Mouse (Mus musculus) spleen, embryonic (tissue): Measurements from ENCODE around the gene Tymp.

Experiments
- CTCF ChIA-PET: fragments of 350-600 bp; sonication (Branson Sonifier 250); formaldehyde crosslinking; loops from one replicate; lab custom pipeline; 2022; lab: Charles Lee

Gene Tymp

DNA sequence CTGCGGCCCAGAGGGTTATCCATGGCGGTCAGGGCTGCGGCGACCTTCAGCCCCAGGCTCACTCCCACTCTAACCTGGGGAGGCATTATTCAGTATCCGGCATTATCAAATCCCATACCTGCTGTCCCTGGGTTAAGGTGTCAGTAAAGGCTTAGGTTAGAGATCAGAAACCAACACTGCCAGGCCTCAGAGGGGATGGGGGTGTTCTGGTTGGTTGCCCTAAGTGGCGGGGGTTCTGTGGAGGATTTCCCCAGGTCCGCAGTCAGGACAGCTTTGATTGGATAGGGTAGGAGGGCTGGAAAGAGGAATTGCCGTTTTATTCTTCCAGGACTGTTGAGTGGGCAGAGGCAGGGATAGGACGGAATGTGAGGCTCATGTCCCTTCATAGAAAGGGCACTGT, 2.5 kb downstream of the Tymp start:
- CTCF ChIA-PET: interaction anchor here (1.1 kb wide), 1 partner anchor 58 kb away, joined by 3 read pairs; no protein-coding TSS in a partner anchor

DNA sequence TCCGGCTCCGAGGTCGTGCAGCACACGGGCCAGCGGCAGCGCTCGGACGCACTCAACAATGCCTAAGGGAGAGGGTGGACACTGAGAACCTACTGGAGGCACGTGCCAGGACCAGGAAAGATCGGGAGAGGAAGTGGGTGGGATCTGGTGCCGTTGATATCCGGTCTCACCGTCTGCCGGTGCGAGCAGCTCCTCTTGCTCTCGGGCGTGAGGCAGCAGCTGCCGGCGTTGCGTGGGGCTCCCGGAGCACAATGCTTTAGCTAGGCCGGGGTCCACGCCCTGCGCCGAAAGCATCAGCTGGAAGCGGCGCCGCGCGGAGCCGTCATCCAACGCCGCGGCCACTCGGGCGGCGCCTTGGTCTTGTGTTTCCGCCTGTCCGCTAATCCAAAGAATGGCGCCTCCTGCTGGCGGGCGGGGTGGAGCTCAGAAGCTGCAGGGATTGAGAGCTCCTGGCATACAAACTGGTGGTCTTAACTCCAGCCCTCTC, 3.0 kb downstream of the Tymp start, which contains the start of gene Sco2:
Sco2 (minus strand) TSS at position 85 of the 487 bp plus-strand sequence.
- CTCF ChIA-PET: interaction anchor here (0.6 to 1.1 kb wide), 2 partner anchors 16 to 58 kb away, joined by 3 to 5 read pairs; no protein-coding TSS in a partner anchor

DNA sequence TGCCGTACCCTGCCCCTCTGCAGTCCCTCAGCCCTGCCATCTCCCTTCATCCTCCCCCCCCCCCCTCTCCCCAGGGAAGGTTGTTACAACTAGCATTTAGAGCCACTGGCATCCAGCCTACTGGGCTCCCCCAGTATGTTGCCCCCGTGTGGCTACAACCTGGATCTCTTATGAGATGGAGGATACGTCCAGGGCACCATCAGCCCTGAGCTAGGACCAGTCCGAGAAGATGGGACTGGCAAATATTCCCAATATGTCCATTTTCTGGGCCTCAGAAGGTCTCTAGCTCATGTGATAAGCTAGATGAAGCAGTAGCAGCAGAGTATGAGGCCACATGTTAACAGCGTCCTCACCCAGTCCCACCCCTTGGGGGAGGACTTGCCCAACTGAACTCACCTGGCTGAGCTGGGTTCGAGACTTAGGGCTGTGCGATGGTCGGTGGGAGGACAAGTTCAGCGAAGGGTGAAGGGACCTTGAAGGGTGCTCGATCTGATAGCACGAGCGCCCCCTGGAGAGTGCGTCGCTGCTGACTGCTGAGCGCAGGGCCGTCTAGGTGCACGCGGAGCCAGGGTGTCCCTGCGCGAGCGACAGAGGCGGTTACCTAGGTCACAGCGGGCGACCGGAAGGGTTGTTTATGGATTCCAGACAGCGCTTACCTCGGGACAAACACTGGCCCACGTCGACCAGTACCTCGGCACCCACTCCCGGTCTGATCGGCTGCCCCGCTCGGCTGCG, 3.6 kb downstream of the Tymp start:
- CTCF ChIA-PET: interaction anchor here (0.5 to 1.1 kb wide), 4 partner anchors 15 to 181 kb away, joined by 3 to 13 read pairs (median 4); no protein-coding TSS in a partner anchor

DNA sequence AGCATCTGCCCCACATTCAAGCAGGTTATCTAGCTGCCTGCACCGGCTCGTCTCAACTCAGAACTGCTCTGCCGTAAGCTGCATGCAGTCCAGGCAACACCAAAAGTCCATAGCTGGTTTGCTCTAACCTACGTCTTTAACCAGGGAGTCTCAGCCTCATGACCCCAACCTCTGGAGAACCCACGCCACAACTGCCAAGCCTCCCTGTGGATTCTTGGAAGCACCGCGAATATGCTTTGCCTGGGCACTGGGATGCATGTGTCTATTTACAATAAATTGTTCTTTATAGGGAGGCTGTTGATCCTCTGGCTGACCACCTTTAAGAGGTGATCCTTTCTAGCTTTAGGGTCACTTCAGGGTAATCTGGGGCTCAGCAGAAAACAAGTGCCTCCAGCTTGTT, 4.3 kb downstream of the Tymp start:
- CTCF ChIA-PET: interaction anchor here (0.5 kb wide), 1 partner anchor 104 kb away, joined by 4 read pairs; no protein-coding TSS in a partner anchor

DNA sequence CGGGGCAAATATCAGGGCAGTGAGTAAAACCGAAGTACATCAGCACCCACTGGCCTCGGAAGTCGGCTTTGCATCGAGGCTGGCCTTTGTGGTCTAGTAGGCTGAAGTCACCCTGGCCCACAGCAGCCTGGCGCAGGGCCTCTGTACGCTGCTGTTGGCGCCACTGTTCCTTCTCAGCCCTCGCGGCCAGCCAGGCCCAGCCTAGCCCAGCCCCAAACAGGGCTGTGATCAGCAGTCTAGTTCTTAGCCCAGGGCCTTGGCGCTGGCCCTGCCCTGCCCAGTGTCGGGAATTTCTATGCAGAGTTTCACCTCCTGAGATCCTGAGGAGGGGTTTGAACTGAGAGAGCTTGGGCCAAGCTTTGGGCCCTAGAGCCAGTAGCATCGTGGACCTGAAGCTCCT, 4.8 kb downstream of the Tymp start:
- CTCF ChIA-PET: interaction anchor here (0.6 kb wide), 1 partner anchor 212 kb away, joined by 4 read pairs; no protein-coding TSS in a partner anchor

DNA sequence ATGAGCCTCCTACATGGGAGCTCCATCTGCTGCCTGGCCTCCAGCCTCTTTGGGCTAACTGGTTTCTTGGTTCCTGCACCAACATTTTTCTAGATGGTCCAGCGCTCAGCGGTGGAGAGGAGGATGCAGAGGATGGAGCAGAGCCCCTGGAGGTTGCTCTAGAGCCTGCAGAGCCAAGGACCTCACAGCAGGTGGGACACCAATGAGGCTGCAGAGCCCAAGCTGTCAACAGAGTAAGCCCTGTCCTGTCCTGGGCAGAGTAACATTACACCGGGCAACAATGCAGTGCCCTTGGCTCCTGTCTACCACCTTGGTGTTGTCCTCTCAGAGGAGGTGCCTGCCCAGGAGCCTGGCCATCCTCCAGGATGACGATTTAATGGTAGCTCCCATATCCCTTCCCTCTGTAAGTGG, 11.7 kb downstream of the Tymp start:
- CTCF ChIA-PET: no interaction called here

DNA sequence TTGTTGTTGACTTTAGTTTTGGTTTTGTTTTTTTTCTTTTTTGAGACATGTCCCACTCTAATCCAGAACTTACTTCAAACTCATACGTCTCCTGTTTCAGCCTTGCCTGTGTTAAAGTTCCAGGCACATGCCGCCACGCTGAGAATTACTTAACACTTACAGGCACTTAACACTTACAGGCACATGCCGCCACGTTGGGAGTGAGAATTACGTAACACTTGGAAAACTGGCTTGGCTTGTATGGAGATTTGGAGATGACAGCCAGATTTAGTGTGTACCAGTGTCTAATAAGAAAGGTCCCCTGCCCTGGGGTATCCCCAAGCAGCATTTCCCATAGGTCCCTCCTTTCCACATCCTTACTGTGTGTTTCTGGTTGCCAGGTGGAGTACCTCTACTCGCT, 13.8 kb downstream of the Tymp start:
- CTCF ChIA-PET: no interaction called here

DNA sequence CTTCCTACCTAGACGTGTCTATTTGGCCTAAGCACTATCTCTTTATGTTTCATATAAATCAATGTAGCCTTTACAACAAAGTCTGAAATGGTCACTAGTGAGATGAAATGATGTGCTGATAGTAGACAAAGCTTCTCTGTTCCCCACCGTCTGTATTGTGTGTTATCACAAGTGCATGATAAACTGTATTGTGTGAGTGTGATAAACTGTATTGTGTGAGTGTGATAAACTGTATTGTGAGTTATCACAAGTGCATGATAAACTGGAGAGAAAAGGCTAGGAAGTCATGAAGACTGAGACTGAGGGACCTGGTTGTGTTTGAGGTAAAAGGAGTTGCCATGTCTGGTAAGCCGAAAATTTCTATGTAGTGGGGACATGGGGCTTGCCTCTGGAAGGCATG, 18.1 kb downstream of the Tymp start:
- CTCF ChIA-PET: interaction anchor here (0.7 kb wide), 1 partner anchor 367 kb away, joined by 3 read pairs; no protein-coding TSS in a partner anchor

DNA sequence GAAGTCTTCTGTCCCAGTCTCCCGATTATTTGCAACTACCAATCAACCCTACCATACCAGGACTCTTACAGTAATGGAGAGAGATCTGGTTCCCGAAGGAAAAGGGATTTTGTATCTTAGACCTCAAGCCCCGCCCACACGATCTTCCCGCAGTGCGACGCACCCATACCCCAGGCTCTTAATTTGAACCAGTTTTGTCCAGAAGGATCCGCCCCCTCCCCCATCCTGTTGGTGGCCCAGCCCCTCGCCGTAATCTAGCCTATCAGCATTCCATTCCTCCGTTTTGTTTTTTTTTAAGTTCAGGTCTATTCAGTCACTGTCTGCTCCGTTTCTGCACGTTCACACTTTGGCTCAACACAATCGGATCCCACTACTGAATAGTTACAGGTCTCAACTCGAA, 20.5 kb downstream of the Tymp start:
- CTCF ChIA-PET: no interaction called here

DNA sequence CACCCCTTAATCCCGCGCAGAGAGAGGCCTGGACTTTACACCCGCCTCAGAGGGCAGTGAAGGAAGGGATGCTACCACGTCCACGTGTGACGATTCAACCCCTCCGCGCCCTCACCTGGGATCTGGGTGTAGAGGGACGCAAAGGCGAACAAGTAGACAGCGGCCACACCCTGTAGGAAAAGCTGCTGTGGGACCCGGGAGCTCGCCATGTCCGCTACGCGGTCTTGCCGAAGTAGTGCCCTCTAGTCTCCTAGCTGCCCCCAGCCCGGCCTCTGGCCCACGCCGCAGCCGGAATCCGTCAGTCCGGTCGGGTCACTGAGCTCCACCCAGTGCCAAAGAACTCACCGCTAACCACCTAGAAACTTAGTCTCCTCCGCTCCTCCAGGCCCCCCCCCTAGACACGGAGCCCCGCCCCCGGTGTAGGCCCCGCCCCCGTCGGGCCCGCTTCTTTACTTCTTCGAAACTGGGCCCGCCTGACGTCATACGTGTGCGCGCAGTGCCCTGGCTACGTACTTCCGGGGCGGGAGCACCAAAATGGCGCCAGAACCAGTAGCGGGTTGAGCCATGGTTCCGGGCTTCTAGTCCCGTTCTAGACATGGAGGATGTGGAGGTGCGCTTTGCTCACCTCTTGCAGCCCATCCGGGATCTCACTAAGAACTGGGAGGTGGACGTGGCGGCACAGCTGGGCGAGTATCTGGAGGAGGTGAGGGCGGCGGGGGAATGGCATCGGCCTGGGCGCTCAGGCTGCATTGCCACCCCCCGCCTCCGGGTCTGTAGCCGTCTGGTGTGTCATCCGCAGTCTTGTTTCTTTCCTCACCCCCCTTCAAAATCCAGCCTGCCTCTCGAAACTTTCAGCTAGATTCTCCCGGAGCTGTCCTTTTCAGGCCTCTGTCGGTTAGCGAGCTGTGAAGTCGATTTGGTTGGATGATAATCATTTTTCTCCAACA, 21.3 kb downstream of the Tymp start, which contains the start of the genes Lmf2 and Ncaph2:
Lmf2 (minus strand) TSS at position 419 of the 947 bp plus-strand sequence.
Ncaph2 (plus strand) TSS at position 479 of the 947 bp plus-strand sequence.
- CTCF ChIA-PET: interaction anchor here (1.0 kb wide), 1 partner anchor 225 kb away, joined by 4 read pairs; no protein-coding TSS in a partner anchor

DNA sequence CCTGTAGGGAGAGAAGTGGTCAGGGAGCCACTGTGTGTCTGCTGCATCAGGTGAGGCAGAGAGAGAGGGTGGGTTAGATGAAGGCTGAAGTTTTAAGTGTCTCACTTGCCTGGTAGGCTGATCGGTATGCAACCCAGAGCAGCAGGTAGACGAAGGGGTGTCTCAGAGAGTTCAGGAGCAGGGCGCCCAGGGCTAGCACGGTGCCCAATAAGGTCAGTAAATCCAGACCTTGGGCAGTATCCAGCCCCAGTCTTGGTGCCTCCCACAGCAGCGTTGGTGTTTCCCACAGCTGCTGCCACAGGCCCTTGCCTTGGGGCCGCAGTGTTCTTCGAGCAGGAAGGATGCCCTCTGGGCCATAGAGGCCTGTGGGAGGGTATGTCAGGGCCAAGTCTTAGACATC, 22.4 kb downstream of the Tymp start:
- CTCF ChIA-PET: no interaction called here

DNA sequence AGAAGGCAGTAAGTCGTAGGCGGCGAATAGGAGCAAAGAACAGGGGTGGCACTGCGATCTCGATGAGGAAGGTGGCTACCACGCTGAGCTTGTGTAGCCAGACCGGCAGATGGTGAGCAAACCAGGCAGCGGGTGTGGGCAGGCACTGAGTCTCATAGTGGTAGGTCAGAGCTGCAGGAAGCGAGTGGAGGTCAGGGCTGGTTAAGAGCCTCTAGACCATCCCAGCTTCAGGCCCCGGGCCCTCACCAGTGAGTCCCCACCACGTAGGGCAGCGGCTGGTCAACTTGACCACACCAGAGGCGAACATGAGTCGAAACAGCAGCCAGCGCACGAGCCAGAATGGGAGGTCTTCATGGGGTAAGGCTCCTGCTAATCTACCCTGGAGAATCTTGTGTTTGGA, 23.0 kb downstream of the Tymp start:
- CTCF ChIA-PET: no interaction called here

DNA sequence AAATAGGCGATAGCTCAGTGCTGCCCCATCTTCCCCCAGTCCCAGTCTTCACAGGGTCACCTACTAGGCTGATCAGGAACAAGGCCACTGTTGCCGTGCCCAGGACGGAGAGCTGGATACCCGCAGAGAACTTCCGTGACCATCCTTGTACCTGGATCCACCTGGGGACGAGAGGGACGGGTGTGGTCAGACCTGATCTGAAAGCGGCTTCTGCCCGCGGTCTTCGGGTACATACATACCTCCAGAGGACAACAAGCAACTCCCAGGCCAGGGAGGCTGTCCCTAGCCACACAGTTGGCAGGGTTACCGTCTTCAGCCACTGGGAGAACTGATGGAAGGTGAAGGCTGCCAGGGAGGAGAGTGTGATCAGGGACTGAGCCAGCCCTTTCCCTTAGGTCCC, 24.0 kb downstream of the Tymp start:
- CTCF ChIA-PET: interaction anchor here (0.6 kb wide), 1 partner anchor 9 kb away, joined by 3 read pairs; no protein-coding TSS in a partner anchor

DNA sequence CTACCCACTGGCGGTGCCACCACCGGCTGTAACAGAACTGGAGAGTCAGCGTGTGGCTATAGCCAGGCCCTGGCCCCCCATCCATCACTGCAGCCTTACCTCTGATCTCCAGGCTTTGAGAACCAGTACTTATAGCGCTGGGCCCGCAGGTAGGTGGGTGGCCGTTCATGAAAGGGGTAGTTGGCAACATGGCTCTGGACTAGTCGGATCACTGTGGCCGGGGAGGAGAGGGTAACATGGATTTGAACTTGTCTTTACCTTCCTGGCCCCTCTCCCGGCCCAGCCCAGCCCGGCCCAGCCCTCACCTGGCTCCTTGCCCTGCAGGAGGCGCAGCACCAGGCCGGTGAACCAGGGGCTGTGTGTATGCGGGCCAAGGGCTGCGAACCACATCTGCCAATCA, 24.8 kb downstream of the Tymp start:
- CTCF ChIA-PET: interaction anchor here (0.6 kb wide), 1 partner anchor 10 kb away, joined by 3 read pairs; no protein-coding TSS in a partner anchor

DNA sequence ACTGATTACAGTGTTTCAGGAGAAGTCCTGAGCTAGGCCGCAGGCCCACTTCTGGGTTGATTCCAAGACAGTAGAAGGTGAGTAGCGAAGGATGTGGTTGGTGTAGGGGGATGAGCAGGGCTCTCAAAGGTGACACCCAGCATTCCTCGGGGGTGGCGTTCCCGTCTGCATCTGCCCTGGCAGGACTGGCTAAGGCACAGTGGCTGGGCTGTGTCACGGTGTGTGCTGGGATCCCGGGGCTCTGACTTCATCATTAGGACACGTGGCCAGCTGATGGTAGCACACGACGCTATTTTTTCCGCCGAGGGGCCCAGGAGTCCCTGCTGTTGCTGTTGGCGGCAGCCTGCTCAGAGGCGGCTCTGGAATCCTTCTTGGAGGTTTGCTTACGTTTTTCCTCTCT, 25.5 kb downstream of the Tymp start:
- CTCF ChIA-PET: no interaction called here

DNA sequence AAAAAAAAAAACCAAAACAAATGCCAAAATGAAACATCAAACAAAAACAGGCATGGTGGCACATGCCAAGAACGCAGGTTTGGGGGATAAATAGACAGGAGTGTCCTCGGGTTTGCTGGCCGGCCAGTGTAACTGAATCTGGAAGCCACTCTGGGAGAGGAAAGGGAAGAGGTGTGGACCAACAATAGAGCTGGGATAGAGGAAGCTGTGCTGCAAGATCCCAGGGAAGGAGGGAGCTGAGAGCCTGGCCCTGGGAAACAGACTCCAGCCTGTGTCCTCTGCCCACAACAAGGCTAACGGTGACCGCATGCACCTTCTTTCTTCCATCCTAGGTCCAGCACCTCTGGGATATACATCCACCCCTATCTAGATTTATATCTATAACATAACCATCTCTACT, 26.4 kb downstream of the Tymp start:
- CTCF ChIA-PET: no interaction called here

DNA sequence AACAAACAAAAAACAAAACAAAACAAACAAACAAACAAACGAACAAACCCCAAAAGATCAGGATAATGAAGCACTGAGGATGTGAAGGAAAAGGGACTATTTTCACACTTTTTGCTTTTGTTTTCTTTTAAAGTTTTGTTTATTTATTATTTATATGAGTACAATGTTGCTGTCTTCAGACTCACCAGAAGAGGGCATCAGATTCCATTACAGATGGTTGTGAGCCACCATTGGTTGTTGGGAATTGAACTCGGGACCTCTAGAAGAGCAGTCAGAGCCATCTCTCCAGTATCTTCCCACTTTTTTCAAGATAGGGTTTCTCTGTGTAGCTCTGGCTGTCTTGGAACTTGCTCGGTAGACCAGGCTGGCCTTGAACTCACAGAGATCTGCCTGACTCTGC, 33.5 kb downstream of the Tymp start:
- CTCF ChIA-PET: no interaction called here

DNA sequence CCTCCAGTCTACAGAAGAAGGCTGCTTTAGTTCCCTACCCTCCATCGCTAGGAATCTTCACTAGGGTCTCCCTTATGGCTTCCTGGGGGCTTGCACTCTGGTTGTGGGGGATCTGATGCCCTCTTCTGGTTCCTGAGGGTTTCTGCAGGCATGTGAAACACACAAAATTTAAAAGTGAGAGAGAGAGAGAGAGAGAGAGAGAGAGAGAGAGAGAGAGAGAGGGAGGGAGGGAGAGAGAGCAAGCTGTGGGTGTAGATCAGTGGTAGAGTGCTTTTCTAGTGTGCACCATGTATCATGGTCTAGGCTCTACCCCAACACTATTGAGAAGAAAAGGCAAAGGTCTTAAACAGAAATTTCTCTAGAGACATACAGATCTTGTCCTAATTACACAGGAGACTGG, 35.2 kb downstream of the Tymp start:
- CTCF ChIA-PET: interaction anchor here (0.6 kb wide), 1 partner anchor 23 kb away, joined by 4 read pairs; no protein-coding TSS in a partner anchor

DNA sequence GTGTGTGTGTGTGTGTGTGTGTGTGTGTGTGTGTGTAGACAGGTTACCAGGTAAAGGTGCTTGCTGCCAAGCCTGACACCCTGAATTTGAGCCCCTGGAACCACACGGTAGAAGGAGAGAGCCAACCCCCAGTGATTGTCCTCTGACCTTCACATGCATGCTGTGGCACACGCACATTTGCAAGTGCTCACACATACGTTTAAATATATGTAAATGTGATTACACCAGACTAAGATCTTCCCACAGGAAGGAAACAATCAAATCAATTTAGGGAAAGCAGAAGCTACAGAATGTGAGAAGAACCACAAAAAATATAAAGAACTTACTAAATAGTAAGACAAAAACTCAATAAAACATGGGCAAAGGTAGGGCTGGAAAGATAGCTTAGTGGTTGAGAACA, 36.7 kb downstream of the Tymp start:
- CTCF ChIA-PET: no interaction called here

DNA sequence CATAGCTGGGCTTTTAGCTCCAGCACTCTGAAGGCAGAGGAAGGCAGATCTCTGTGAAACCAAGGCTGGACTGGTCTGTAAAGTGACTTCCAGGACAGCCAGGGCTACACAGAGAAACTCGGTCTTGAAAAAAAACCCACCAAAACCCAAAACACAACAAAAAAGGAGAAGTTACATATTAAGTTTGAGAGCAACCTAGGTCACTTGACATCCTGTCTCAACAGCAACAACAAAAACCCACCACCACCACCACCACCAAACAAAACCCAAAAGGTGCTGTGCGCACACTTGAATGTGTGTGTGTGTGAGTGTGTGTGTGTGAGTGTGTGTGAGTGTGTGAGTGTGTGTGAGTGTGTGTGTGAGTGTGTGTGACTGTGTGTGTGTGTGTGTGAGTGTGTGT, 37.1 kb downstream of the Tymp start:
- CTCF ChIA-PET: interaction anchor here (0.6 to 0.7 kb wide), 2 partner anchors 16 to 122 kb away, joined by 3 read pairs; no protein-coding TSS in a partner anchor

DNA sequence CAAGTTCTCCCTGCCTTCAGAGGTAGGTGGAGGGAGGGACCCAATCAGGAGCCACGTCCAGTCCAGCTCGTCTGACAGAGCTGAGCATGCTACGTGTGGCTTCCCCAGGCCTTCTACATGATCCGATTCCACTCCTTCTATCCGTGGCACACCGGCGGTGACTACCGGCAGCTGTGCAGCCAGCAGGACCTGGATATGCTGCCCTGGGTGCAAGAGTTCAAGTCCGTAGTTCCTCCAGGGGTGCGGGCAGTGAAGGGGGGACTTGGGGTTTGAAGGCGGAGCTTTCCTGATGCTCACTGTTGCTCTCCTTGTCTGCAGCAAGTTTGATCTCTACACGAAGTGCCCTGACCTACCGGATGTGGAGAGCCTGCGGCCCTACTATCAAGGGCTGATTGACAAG, 40.4 kb downstream of the Tymp start:
- CTCF ChIA-PET: no interaction called here
